Mouse (Mus musculus): Measurements from ENCODE around the gene Atp8b4.

GRCm38 (mm10) chr2:126397513-126397912, 103.0 kb downstream of the Atp8b4 start:
- TF ChIP-seq CTCF (IDR thresholded peaks at IDR 0.05) (no peak), EP300 (IDR thresholded peaks at IDR 0.05) (no peak)
